Mouse (Mus musculus) liver, embryonic 15.5 days (tissue): Measurements from ENCODE around the gene Diexf. TPM values are rescaled to one million over a fixed set of nuclear protein-coding genes. Genes with fewer than 3 reads are reported as not detected.

ENCODE experiments used
- ATAC-seq: fragments of 200-750 bp; cut with Nextera tagmentation; 2 replicates; pipeline ENCODE4 v1.8.0; 2017; ENCODE audit warnings: moderate number of reproducible peaks, mild to moderate bottlenecking, moderate library complexity; ENCODE audit not compliant: insufficient read depth
- H3K27ac ChIP-seq: fragments of 300-500 bp; sonication (generic); replicated peaks from 2 replicates; pipeline ENCODE4 v1.5.1; 2015; ENCODE audit warnings: mild to moderate bottlenecking, inconsistent platforms
- H3K27me3 ChIP-seq: fragments of 300-500 bp; sonication (generic); 2 replicates; pipeline ENCODE4 v1.6.1; 2015; ENCODE audit warnings: mild to moderate bottlenecking, inconsistent platforms
- H3K36me3 ChIP-seq: fragments of 300-500 bp; sonication (generic); replicated peaks from 2 replicates; pipeline ENCODE4 v1.6.1; 2015; ENCODE audit warnings: moderate library complexity, mild to moderate bottlenecking, inconsistent platforms
- H3K4me1 ChIP-seq: fragments of 300-500 bp; sonication (generic); replicated peaks from 2 replicates; pipeline ENCODE4 v1.6.1; 2015; ENCODE audit warnings: inconsistent platforms
- H3K4me2 ChIP-seq: fragments of 300-500 bp; sonication (generic); 2 replicates; pipeline ENCODE4 v1.6.1; 2015; ENCODE audit warnings: moderate library complexity, mild to moderate bottlenecking, inconsistent platforms
- H3K4me3 ChIP-seq: fragments of 300-500 bp; sonication (generic); replicated peaks from 2 replicates; pipeline ENCODE4 v1.5.1; 2015; ENCODE audit warnings: mild to moderate bottlenecking, inconsistent platforms
- H3K9ac ChIP-seq: fragments of 300-500 bp; sonication (generic); 2 replicates; pipeline ENCODE4 v1.6.1; 2015; ENCODE audit warnings: moderate library complexity, mild to moderate bottlenecking, inconsistent platforms
- H3K9me3 ChIP-seq: fragments of 300-500 bp; sonication (generic); replicated peaks from 2 replicates; pipeline ENCODE4 v1.6.1; 2016; ENCODE audit warnings: inconsistent platforms
- WGBS: fragments of 180-500 bp; shearing (Covaris S2); methylation state at CpG from one replicate; pipeline ENCODE4 v1.1.7; 2015; ENCODE audit warnings: mixed read lengths; ENCODE audit not compliant: insufficient replicate concordance; 5-methylcytosine and 5-hydroxymethylcytosine counted together
- polyA plus RNA-seq: library from polyadenylated mRNA; unstranded; fragments of >200 nt; fragmentation: Nextera tagmentation; extraction: Ambion mirVana; gene quantifications from 2 replicates; pipeline ENCODE4 v1.2.1, GENCODE M21; 2015

Gene Diexf
- polyA plus RNA-seq, 1 experiment from 2014 or later: 2.7 TPM

- Histone ChIP-seq H3K4me3 (no peak overlapping the region), H3K36me3 (peaks cover 33% of the 10 kb centered on the region), H3K9ac (no peak overlapping the region), H3K4me1 (no peaks in the 10 kb centered on the region), H3K27me3 (no peaks in the 10 kb centered on the region), H3K27ac (no peak overlapping the region), H3K9me3 (no peaks in the 10 kb centered on the region), H3K4me2 (no peak overlapping the region)
- no peak for ATAC-seq
- 60% methylated on average over 3 of the region's 3 CpGs for WGBS
Observed at GRCm38 (mm10) chr1:193102996-193103395, 27.1 kb downstream of the Diexf start.

DNA sequence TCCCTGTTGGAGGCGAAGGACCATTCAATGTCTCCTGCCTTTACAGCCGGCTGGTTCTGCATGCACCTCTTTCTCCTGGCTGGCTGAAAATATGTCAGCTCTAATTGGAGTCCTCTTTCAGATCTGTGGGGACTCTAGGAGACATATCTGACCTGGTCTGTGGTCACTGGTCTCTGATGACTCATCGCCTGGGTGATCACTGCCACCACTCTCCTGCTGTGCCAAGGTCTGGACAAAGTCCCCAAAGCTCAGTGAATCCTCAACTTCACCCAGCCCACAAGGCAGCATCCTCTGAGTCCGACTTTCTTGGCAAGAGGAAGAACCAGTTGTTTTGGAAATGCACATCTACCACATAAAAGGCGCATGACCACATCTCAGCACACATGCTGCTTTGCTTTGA, 27.5 kb downstream of the Diexf start:
- Histone ChIP-seq H3K27me3 (no peaks in the 10 kb centered on the region), H3K36me3 (peaks cover 31% of the 10 kb centered on the region), H3K4me3 (no peak overlapping the region), H3K9ac (no peak overlapping the region), H3K4me1 (no peaks in the 10 kb centered on the region), H3K27ac (no peak overlapping the region), H3K9me3 (no peaks in the 10 kb centered on the region), H3K4me2 (no peak overlapping the region)
- WGBS: 70% methylated on average over 5 of the region's 5 CpGs
- no peak for ATAC-seq

DNA sequence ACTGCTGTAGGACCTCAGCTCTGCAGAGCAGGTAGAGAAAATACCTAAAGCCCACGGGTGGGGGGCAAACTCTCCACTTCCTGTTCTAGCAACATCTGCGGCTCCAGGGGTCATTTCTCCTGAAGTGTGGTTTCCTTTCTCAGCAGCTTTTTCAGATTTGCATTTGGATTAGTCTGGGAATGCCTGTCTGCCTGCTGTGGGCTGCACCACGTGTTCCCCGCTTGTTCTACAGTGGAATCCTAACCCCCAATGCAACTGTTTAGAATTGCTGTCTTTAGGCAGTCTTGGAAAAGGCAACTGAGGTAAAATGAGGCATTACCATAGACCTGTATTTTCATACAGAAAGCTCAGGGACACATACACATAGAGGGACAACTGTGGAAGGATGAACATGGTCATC, 28.0 kb downstream of the Diexf start:
- Histone ChIP-seq H3K9ac (no peak overlapping the region), H3K9me3 (no peaks in the 10 kb centered on the region), H3K4me1 (no peaks in the 10 kb centered on the region), H3K4me3 (no peak overlapping the region), H3K4me2 (no peak overlapping the region), H3K27ac (no peak overlapping the region), H3K36me3 (peaks cover 26% of the 10 kb centered on the region), H3K27me3 (no peaks in the 10 kb centered on the region)
- WGBS: 25% methylated on average over 4 of the region's 4 CpGs
- no peak for ATAC-seq

DNA sequence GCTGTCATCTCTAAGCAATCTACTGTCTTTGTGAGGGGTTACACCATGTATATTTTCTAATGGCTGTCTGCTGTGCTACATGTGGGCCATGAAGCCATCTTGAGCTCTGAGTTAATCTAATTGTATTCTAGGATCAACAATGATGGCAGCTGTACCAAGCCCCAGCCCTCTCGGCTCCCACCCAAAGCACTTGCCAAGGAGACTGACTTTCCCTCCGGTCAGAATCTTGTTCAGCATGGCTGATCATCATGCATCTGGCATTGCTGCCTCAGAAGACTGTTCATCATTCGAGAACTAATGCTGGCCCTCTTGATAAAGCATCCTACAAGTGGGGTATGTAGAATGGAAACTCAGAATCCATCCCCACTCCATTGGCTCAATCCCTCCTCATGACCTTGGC, 31.1 kb downstream of the Diexf start:
- no peak overlapping the region for H3K27ac ChIP-seq
- ATAC-seq: no peak
- H3K4me2 ChIP-seq: no peak overlapping the region
- H3K4me1 ChIP-seq: no peaks in the 10 kb centered on the region
- no peaks in the 10 kb centered on the region for H3K9me3 ChIP-seq
- H3K27me3 ChIP-seq: no peaks in the 10 kb centered on the region
- no peak overlapping the region for H3K4me3 ChIP-seq
- no peak overlapping the region for H3K9ac ChIP-seq
- no peaks in the 10 kb centered on the region for H3K36me3 ChIP-seq
- WGBS: 59% methylated on average over 3 of the region's 3 CpGs

DNA sequence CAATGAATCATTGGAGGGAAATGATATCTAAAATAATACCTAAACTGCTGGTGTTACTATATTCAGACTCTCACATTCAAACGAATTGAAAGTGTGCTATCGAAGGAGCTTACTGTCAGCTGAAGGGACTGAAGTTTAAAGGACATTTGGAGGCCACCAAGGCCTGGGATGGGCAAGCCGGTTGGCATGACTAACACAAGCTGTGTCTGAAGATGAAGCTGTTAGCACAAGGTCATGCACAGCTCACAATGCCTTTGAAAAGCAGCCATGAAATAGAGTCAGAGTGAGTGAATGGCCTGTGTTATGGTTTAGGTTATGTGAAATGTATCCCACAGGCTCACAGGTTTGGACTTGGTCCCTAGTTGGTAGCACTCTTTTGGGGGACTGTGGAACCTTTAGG, 36.5 kb downstream of the Diexf start:
- ATAC-seq: no peak
- WGBS: 67% methylated on average over 3 of the region's 3 CpGs
- Histone ChIP-seq H3K27me3 (no peaks in the 10 kb centered on the region), H3K9ac (no peak overlapping the region), H3K4me3 (no peak overlapping the region), H3K4me2 (no peak overlapping the region), H3K36me3 (no peaks in the 10 kb centered on the region), H3K27ac (no peak overlapping the region), H3K4me1 (no peaks in the 10 kb centered on the region), H3K9me3 (no peaks in the 10 kb centered on the region)

DNA sequence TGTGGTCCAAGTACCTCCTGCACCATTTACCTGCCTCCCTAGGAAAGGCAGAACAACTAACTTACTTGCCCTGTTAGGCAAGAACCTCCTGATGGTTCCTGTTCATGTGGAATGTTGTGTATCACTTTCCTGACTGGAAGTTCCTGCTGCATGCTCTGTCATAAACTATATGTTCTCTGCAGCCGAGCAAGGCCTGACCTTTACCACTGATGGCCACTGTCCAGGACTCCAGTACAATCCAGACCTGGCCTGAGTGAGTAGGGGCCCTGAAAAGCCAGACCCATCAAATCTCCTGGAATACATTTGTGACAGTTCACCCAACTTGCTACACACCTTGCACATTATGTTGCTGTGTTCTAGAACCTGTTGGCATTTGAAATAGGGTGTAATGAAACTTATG, 37.3 kb downstream of the Diexf start:
- ATAC-seq: no peak
- Histone ChIP-seq H3K27ac (no peak overlapping the region), H3K9me3 (no peaks in the 10 kb centered on the region), H3K9ac (no peak overlapping the region), H3K36me3 (no peaks in the 10 kb centered on the region), H3K4me1 (no peaks in the 10 kb centered on the region), H3K4me3 (no peak overlapping the region), H3K27me3 (no peaks in the 10 kb centered on the region), H3K4me2 (no peak overlapping the region)
- 53% methylated on average over 1 of the region's 1 CpGs for WGBS

GRCm38 (mm10) chr1:193090894-193091293, 39.2 kb downstream of the Diexf start:
- ATAC-seq: no peak
- Histone ChIP-seq H3K27me3 (no peaks in the 10 kb centered on the region), H3K4me1 (no peaks in the 10 kb centered on the region), H3K9me3 (no peaks in the 10 kb centered on the region), H3K27ac (no peak overlapping the region), H3K4me2 (no peak overlapping the region), H3K9ac (no peak overlapping the region), H3K4me3 (no peak overlapping the region), H3K36me3 (no peaks in the 10 kb centered on the region)
- 65% methylated on average over 11 of the region's 11 CpGs for WGBS

GRCm38 (mm10) chr1:193090211-193090871, 39.7 kb downstream of the Diexf start:
- 69% methylated on average over 18 of the region's 18 CpGs for WGBS
- no peak overlapping the region for H3K27ac ChIP-seq
- no peak overlapping the region for H3K4me2 ChIP-seq
- H3K9ac ChIP-seq: no peak overlapping the region
- no peaks in the 10 kb centered on the region for H3K36me3 ChIP-seq
- no peaks in the 10 kb centered on the region for H3K27me3 ChIP-seq
- no peak overlapping the region for H3K4me3 ChIP-seq
- H3K4me1 ChIP-seq: no peaks in the 10 kb centered on the region
- no peak for ATAC-seq
- H3K9me3 ChIP-seq: no peaks in the 10 kb centered on the region

DNA sequence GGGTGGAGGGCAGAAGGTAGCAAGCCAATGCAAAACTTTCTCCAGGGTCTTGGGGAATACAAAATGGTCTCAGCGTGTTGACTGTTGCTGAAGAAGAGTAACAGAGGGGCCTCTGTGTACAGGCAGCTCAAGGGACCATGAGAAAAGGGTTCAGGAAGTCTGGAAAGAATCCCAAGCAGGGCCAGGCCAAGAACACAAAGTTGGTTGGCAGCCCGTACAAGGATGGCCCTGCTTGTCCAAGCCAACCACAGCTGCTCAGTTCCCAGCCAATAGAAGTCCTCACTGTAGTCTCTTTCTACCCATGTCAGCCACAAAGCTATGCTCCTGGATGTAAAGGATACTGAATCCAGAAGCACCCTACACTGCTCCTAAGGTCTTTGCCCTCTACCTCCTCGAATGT, 40.4 kb downstream of the Diexf start:
- Histone ChIP-seq H3K4me3 (no peak overlapping the region), H3K36me3 (no peaks in the 10 kb centered on the region), H3K27ac (no peak overlapping the region), H3K9ac (no peak overlapping the region), H3K9me3 (no peaks in the 10 kb centered on the region), H3K27me3 (no peaks in the 10 kb centered on the region), H3K4me2 (no peak overlapping the region), H3K4me1 (no peaks in the 10 kb centered on the region)
- 44% methylated on average over 3 of the region's 3 CpGs for WGBS
- ATAC-seq: no peak

DNA sequence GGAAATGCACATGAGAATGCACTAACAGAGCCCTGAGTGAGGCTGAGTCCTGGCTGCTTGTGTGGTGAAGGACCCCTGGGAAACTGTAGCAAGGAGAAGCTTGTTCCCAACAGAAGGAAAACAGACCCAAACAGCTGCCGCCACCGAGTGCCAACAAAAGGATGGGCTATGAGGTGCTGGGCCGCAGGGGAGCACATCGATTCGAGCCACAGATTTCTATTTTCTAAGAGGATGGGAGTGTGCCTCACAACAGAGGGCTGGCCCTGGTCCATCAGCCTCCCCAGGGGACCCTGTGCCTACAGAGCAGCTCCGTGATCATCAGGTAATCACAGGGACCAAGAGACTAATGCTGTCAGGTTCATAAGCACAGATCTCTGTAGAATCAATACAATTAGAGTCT, 40.9 kb downstream of the Diexf start:
- Histone ChIP-seq H3K9me3 (no peaks in the 10 kb centered on the region), H3K27me3 (no peaks in the 10 kb centered on the region), H3K9ac (no peak overlapping the region), H3K4me1 (no peaks in the 10 kb centered on the region), H3K27ac (no peak overlapping the region), H3K4me2 (no peak overlapping the region), H3K36me3 (no peaks in the 10 kb centered on the region), H3K4me3 (no peak overlapping the region)
- WGBS: 65% methylated on average over 6 of the region's 6 CpGs
- ATAC-seq: no peak

GRCm38 (mm10) chr1:193086842-193087476, 43.1 kb downstream of the Diexf start:
- Histone ChIP-seq H3K9ac (no peak overlapping the region), H3K36me3 (no peaks in the 10 kb centered on the region), H3K4me2 (no peak overlapping the region), H3K4me1 (no peaks in the 10 kb centered on the region), H3K9me3 (no peaks in the 10 kb centered on the region), H3K4me3 (no peak overlapping the region), H3K27ac (no peak overlapping the region), H3K27me3 (no peaks in the 10 kb centered on the region)
- WGBS: 54% methylated on average over 9 of the region's 9 CpGs
- no peak for ATAC-seq
